Mouse (Mus musculus): ENCODE data around the gene Gm34653. TPM values are rescaled to one million over a fixed set of nuclear protein-coding genes. Genes with fewer than 3 reads are reported as not detected.

The Gm34653 gene
- total and polyA plus RNA-seq, 2 experiments from 2014 or later: 0.12 TPM; not detected in 1

DNA sequence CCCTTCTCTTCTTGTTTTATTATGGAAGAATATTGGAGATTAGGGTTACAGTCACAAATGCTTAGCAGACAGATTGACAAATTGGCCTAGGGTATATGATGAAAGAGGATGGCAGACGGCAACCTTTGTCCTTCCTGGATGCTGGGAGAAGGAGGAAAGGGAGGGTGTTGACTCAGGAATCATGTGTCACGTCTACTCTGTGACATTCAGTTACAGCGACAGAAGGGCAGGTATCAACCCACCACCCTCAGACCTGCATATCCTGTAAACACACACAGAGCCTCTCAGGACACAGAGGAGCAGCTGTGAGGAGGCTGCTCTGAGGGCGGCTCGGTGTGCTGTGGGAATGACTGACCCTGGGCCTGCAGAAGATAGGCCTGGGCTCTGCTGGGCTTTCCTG is 50.4 kb downstream of the Gm34653 start:
- no peak for TF ChIP-seq CTCF (IDR thresholded peaks at IDR 0.05)
- H3K4me3 ChIP-seq (ENCODE audit: low read depth, low read length): no peak overlapping the region
- H3K36me3 ChIP-seq (ENCODE audit: insufficient read depth, low read length): no peaks in the 10 kb centered on the region
- DNase-seq (ENCODE audit: low spot score) (no peak), ATAC-seq (ENCODE audit: low FRiP score) (no peak)
- no peaks in the 10 kb centered on the region for H3K4me1 ChIP-seq (ENCODE audit: insufficient read depth, low read length)
- no peaks in the 10 kb centered on the region for H3K27me3 ChIP-seq (ENCODE audit: insufficient read depth, low read length)
- WGBS: 73% methylated on average over 5 of the region's 5 CpGs
- no peaks in the 10 kb centered on the region for H3K9me3 ChIP-seq (ENCODE audit: low read length)
- H3K9ac ChIP-seq (replicated peaks; ENCODE audit: low read length, poor library complexity, severe bottlenecking): no peak overlapping the region
- no peak overlapping the region for H3K4me2 ChIP-seq (ENCODE audit: low read depth, low read length, poor library complexity, severe bottlenecking)
- H3K27ac ChIP-seq (ENCODE audit: low read depth, low read length): no peak overlapping the region

DNA sequence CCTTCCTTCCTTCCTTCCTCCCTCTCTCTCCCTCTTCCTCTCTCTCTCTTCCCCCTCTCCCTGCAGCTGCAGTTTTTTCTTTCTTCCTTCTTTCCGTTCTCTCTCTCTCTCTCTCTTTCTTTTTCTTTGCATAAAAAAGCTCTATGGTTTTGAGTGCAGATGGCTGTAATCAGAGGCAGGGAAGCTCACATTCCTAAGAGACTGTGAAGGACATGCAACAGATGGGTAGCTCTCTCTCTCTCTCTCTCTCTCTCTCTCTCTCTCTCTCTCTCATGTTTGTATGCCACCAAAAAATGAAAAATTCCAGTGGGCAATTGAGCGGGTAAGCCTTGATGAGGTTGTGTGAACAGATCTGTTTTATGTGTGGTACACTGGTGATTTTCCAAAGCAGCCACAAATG is 51.4 kb downstream of the Gm34653 start:
- H3K4me1 ChIP-seq (ENCODE audit: insufficient read depth, low read length): no peaks in the 10 kb centered on the region
- H3K36me3 ChIP-seq (ENCODE audit: insufficient read depth, low read length): no peaks in the 10 kb centered on the region
- no peaks in the 10 kb centered on the region for H3K27me3 ChIP-seq (ENCODE audit: insufficient read depth, low read length)
- no peak overlapping the region for H3K4me2 ChIP-seq (ENCODE audit: low read depth, low read length, poor library complexity, severe bottlenecking)
- TF ChIP-seq CTCF (IDR thresholded peaks at IDR 0.05): no peak
- H3K9ac ChIP-seq (replicated peaks; ENCODE audit: low read length, poor library complexity, severe bottlenecking): no peak overlapping the region
- no peak overlapping the region for H3K4me3 ChIP-seq (ENCODE audit: low read depth, low read length)
- DNase-seq (ENCODE audit: low spot score): no peak
- no peak overlapping the region for H3K27ac ChIP-seq (ENCODE audit: low read depth, low read length)
- WGBS: 85% methylated on average over 1 of the region's 2 CpGs
- ATAC-seq (ENCODE audit: low FRiP score): no peak
- no peaks in the 10 kb centered on the region for H3K9me3 ChIP-seq (ENCODE audit: low read length)

Other genes starting within 250 kb of the Gm34653 start
- gene Gapvd1, start 77.8 kb upstream of the Gm34653 start, total RNA-seq (2014; rRNA removed): 89.2 and 107 TPM in 2 replicates
- 74.4 and 87.9 TPM in 2 replicates for gene Gapvd1, start 77.8 kb upstream of the Gm34653 start, polyA plus RNA-seq (2015; fragmentation: Nextera tagmentation; extraction: Ambion mirVana)
- gene Hspa5, start 61.0 kb upstream of the Gm34653 start, total RNA-seq (2014; rRNA removed): 194 and 214 TPM in 2 replicates
- 305 and 331 TPM in 2 replicates for gene Hspa5, start 61.0 kb upstream of the Gm34653 start, polyA plus RNA-seq (2015; fragmentation: Nextera tagmentation; extraction: Ambion mirVana)
- 14.3 and 19.2 TPM in 2 replicates for gene Rabepk, start 33.1 kb upstream of the Gm34653 start, total RNA-seq (2014; rRNA removed)
- 23.2 and 23.7 TPM in 2 replicates for gene Rabepk, start 33.1 kb upstream of the Gm34653 start, polyA plus RNA-seq (2015; fragmentation: Nextera tagmentation; extraction: Ambion mirVana)
- gene Fbxw2, start 6.7 kb upstream of the Gm34653 start, total RNA-seq (2014; rRNA removed): 124 and 133 TPM in 2 replicates
- 115 and 122 TPM in 2 replicates for gene Fbxw2, start 6.7 kb upstream of the Gm34653 start, polyA plus RNA-seq (2015; fragmentation: Nextera tagmentation; extraction: Ambion mirVana)
- not detected in 2 replicates for gene Cutal, start 41.4 kb downstream of the Gm34653 start, total RNA-seq (2014; rRNA removed)
- 0.56 and 0.72 TPM in 2 replicates for gene Cutal, start 41.4 kb downstream of the Gm34653 start, polyA plus RNA-seq (2015; fragmentation: Nextera tagmentation; extraction: Ambion mirVana)
- gene Psmd5, start 42.0 kb downstream of the Gm34653 start, total RNA-seq (2014; rRNA removed): 42.1 and 42.6 TPM in 2 replicates
- gene Psmd5, start 42.0 kb downstream of the Gm34653 start, polyA plus RNA-seq (2015; fragmentation: Nextera tagmentation; extraction: Ambion mirVana): 82.8 and 83.5 TPM in 2 replicates
- gene Phf19, start 81.0 kb downstream of the Gm34653 start, total RNA-seq (2014; rRNA removed): 2.1 and 2.5 TPM in 2 replicates
- gene Phf19, start 81.0 kb downstream of the Gm34653 start, polyA plus RNA-seq (2015; fragmentation: Nextera tagmentation; extraction: Ambion mirVana): 1.3 and 1.8 TPM in 2 replicates
- gene Traf1, start 128.8 kb downstream of the Gm34653 start, total RNA-seq (2014; rRNA removed): 1.4 and 2.2 TPM in 2 replicates
- 2.8 and 3.0 TPM in 2 replicates for gene Traf1, start 128.8 kb downstream of the Gm34653 start, polyA plus RNA-seq (2015; fragmentation: Nextera tagmentation; extraction: Ambion mirVana)
- gene Hc, start 228.4 kb downstream of the Gm34653 start, total RNA-seq (2014; rRNA removed): 0.76 TPM in 1 of 2 replicates, not detected in the other
- 0.31 and 0.66 TPM in 2 replicates for gene Hc, start 228.4 kb downstream of the Gm34653 start, polyA plus RNA-seq (2015; fragmentation: Nextera tagmentation; extraction: Ambion mirVana)

All from midbrain, postnatal 0 days (tissue).